Mouse (Mus musculus) splenic B cell, adult 2 months (primary cell): ENCODE results near the gene Gla.
"Not testable (repeated sequence)": the region's sequence is repeated elsewhere in the genome, so short reads cannot be mapped to it uniquely, and the experiment has no call there.

ENCODE experiments used
- DNase-seq: peaks from one replicate; pipeline ENCODE4 v3.0.0-alpha.2; 2011; ENCODE audit warnings: low read depth, low spot score
- H3K27me3 ChIP-seq: 2 replicates; pipeline ENCODE4 v1.6.1; 2012; ENCODE audit warnings: mild to moderate bottlenecking, low read length, moderate library complexity, mixed read lengths; ENCODE audit not compliant: control insufficient read depth, poor library complexity, insufficient read depth, severe bottlenecking
- H3K36me3 ChIP-seq: 2 replicates; pipeline ENCODE4 v1.6.1; 2012; ENCODE audit warnings: mild to moderate bottlenecking, low read length, moderate library complexity, mixed read lengths; ENCODE audit not compliant: control insufficient read depth, poor library complexity, insufficient read depth, severe bottlenecking

Gene Gla

DNA sequence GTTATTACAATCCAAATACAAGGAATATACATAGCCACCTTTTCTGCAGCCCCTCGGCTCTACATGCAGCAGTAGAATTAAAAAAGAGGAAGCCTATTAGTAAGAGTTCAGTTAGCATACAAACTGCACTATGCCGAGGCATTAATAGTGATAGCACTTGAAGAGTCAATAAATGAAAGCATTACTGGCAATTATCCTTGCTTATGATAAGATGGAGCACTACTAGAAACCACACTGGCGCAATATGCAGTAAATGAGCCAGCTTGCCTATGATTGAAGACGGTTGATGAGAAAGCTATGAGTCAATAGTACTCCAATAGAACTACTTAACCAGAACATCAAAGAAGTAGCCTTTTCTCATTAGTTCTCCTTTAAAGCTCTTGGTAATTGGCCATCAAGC, 23.0 kb downstream of the Gla start:
- Histone ChIP-seq H3K27me3 (no peaks in the 10 kb centered on the region), H3K36me3 (no peaks in the 10 kb centered on the region)
- no peak for DNase-seq

- H3K27me3 ChIP-seq, result no peaks in the 10 kb centered on the region
- DNase-seq, result peak; percentile 90
- H3K36me3 ChIP-seq, result peaks cover 3% of the 10 kb centered on the region; the same call in 1 of the 2 replicates
Observed at GRCm38 (mm10) chrX:134566536-134567222, 34.2 kb downstream of the Gla start.

DNA sequence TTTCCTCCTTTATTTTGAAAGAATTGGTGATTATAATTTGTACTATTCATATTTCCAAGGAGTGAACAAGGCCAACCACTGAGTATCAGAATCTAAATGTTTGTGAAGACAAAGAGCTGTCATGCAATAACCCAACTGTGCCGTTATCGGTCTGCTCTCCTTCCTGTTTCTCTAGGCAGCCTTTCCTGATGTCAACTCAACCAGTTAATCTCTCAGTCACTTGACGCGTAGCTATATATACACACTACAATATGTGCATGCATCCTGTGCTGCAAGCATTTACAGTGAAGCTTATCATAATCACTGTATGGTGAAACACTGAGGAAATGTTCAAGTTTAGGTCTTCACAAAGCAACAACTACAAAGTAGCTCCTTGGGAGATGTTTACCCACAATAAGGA, 36.6 kb downstream of the Gla start:
- no peaks in the 10 kb centered on the region for H3K27me3 ChIP-seq
- peaks cover 3% of the 10 kb centered on the region; the same call in 1 of the 2 replicates for H3K36me3 ChIP-seq
- DNase-seq, result peak; percentile 74

DNA sequence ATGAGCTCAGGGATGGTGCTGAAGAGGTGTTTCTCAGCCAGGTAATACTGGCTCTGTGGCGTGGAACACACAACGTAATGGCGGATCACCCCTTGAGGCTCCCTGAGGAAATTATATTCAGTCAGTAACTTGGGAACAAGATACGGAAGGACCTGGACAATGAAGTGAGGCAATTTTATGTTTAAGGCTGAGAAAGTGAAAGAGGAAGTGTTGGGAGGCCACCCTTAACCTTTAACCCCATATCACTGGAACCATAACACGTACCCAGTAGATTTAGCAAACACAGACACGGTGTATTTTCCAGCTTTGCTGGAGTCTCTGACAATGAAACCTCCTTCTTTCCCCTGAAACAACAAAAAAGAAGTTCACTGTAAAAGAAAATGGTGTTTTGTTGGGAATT, 46.5 kb downstream of the Gla start:
- peaks cover 7% of the 10 kb centered on the region; the same call in 1 of the 2 replicates for H3K36me3 ChIP-seq
- H3K27me3 ChIP-seq, result no peaks in the 10 kb centered on the region
- no peak for DNase-seq

GRCm38 (mm10) chrX:134553326-134553725, 47.6 kb downstream of the Gla start:
- peaks cover 7% of the 10 kb centered on the region; the same call in 1 of the 2 replicates for H3K36me3 ChIP-seq
- H3K27me3 ChIP-seq, result no peaks in the 10 kb centered on the region
- no peak for DNase-seq

DNA sequence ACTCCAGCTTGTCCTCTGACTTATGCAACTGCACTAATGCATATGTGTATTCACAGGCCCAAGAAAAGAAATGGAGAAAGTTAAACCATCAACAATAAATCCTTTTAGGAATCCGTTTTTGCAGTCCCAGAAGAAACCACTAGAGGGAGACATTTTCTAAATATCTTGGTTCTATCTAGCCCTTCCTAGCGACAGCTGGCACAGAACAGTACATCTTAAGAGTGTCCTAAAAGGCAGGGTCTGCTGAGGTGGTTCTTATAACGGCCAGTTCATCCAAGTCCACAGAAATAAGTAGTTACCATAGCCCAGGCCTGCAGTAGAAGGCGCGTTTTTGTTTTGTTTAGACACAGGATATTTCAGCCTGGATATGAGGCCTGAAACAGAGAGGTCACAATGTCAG, 50.0 kb downstream of the Gla start:
- Histone ChIP-seq H3K36me3 (peaks cover 11% of the 10 kb centered on the region; the same call in 1 of the 2 replicates), H3K27me3 (no peaks in the 10 kb centered on the region)
- DNase-seq, result peak; percentile 73

GRCm38 (mm10) chrX:134547330-134547729, 53.6 kb downstream of the Gla start:
- DNase-seq, result no peak
- H3K27me3 ChIP-seq, result no peaks in the 10 kb centered on the region
- peaks cover 12% of the 10 kb centered on the region; the same call in 1 of the 2 replicates for H3K36me3 ChIP-seq

DNA sequence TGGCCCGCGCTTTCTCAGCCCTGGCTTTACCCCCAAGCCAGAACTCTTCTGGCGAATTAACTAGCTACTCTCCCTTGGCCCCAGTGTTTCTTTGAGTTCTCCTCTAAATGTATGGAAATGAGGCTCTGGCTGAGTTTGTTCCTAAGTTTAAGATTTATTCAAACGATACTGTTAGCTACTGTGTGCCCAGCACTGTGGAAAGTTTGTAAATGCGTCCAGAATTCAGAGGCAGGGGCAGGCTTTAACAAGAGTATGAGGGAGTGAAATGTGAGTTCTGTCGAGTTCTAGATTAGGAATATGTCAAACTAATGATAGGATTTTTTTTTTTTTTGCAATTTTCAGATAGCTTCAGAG, 59.0 kb downstream of the Gla start:
- DNase-seq, result no peak
- no peaks in the 10 kb centered on the region for H3K27me3 ChIP-seq
- peaks cover 7% of the 10 kb centered on the region; the same call in 1 of the 2 replicates for H3K36me3 ChIP-seq

- Histone ChIP-seq H3K36me3 (peaks cover 7% of the 10 kb centered on the region; the same call in 1 of the 2 replicates), H3K27me3 (no peaks in the 10 kb centered on the region)
- DNase-seq, result peak; percentile 75
Observed at GRCm38 (mm10) chrX:134541145-134541954, 59.6 kb downstream of the Gla start, which contains the start of gene Timm8a1. TSS of gene Timm8a1 (minus strand) at chrX:134541865.

DNA sequence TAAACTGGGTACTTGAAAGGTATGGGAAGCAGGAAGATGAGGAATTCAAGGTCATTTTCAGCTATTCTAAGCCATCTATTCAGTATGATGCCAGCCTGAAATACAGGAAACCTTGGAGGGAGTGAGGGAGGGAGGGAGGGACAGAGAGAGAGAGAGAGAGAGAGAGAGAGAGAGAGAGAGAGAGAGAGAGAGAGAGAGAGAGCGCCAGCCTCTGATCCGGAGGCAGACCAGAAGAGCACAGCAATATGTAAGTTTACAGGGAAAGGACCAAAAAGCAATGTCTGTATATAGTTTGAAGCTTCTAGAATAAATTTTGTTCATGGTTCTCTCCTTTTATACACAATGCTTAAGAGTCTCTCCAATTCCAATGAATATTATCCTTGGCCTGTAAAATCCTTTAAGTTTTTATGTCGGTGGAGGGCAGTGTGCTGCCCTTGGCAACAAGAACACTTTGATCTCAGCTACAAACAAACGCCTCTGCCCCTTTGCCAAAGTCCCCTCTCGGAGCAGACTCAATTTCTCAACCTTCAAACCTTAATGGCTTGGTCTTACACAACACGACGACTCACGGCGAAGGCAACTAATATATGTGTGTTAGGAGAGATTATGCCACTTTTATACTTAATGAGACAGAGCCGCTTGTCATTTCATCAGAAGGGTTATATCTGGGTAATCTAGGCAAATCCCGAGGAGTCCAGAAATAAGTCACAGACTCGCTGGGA, 60.4 kb downstream of the Gla start:
- 0 out of 2 replicates have a peak, but pooled peaks cover 3% of the 10 kb centered on the region for H3K36me3 ChIP-seq
- DNase-seq, result peak; percentile 24
- no peaks in the 10 kb centered on the region for H3K27me3 ChIP-seq

DNA sequence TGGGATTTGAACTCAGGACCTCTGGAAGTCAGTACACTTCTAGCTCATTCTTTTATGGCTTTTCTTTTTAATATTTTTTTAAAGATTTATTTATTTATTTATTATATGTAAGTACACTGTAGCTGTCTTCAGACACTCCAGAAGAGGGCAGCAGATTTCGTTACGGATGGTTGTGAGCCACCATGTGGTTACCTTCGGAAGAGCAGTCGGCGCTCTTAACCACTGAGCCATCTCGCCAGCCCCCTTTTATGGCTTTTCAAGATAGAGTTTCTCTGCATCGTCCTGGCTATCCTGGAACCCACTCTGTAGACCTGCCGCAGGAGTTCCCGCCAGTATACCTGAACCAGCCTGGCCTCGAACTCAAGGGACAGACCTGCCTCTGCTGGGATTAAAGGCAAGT, 61.1 kb downstream of the Gla start:
- H3K36me3 ChIP-seq, H3K27me3 ChIP-seq: not testable (repeated sequence)
- DNase-seq, result peak; percentile 68
